Mouse (Mus musculus) sigmoid colon, adult 10 weeks (tissue): ENCODE measurements around the gene Abhd8. TPM values are rescaled to one million over a fixed set of nuclear protein-coding genes. Genes with fewer than 3 reads are reported as not detected.

Experiments
- polyA plus RNA-seq: library from polyadenylated mRNA; stranded (reverse); fragments of 350-450 nt; fragmentation: Illumina TruSeq; extraction: RNeasy Lipid Tissue Mini Kit (QIAGEN cat#74804); gene quantifications from one replicate; pipeline ENCODE4 v1.2.3, GENCODE M21; 2014; ENCODE audit warnings: low read depth, low replicate concordance

The Abhd8 gene
- polyA plus RNA-seq: 0.32 TPM

DNA sequence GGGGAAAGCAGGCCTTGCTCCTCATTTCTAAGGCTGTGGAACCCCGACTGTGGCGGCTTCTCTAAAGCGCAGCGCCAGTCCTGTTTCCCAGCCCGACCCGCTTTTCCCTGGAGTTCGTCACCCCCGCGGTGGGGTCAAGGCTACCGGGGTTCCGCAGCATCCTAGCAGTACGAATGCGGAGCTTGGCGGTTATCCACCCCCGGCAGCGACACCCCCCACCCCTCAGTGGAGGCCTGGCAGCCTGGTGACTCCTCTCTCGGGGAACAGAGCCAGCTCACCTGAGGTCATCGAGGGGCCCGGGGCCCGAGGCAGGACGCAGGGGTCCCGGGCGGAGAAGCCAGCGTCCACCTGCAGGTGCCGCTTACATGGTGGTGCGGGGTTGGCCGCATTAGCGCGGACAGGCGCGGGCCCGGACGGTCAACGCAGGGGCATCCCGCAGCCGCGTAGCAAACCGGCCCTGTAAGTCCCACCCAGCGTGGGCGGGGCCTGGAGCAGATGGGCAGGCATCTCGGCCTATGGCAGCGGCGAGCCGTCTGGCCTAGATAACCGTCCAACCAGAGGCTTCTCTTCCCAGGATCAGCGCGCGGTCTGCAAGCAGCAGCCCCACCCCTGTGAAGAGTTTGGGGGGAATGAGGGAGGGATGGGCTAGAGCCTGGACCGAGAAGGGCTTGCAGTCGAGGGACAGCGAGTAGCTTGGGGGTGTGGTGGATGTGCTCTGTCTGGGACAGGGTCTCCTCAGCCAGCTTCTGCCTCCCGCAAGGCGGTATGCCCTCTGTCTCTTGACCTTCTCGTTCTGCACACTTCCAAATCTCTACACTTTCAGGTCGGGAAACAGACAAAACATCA is at the start of gene Abhd8:
Gene Abhd8 (minus strand): TSS at position 468 of the 846 bp plus-strand sequence.

DNA sequence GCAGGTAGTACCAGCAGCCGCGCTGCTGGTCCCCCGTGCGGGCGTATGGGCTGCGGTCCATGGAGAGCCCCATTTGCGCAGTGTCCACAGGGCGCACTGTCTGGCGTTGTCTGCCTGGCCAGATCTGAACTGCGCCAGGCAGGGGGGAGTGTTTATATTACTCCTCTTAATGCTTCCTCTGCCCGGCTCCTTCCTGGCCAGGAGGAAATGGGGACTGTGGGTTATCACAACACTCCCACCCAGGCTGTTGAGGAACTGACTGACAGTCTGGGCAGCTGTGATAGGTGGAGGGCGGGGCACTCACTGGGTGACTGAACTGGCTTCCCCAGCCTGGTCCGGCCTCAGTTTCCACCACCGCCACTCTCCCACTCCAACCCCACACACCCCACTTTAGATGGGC is 48.2 kb upstream of the Abhd8 start, which contains the start of gene Plvap:
Gene Plvap (minus strand): TSS at position 109 of the 400 bp plus-strand sequence.

DNA sequence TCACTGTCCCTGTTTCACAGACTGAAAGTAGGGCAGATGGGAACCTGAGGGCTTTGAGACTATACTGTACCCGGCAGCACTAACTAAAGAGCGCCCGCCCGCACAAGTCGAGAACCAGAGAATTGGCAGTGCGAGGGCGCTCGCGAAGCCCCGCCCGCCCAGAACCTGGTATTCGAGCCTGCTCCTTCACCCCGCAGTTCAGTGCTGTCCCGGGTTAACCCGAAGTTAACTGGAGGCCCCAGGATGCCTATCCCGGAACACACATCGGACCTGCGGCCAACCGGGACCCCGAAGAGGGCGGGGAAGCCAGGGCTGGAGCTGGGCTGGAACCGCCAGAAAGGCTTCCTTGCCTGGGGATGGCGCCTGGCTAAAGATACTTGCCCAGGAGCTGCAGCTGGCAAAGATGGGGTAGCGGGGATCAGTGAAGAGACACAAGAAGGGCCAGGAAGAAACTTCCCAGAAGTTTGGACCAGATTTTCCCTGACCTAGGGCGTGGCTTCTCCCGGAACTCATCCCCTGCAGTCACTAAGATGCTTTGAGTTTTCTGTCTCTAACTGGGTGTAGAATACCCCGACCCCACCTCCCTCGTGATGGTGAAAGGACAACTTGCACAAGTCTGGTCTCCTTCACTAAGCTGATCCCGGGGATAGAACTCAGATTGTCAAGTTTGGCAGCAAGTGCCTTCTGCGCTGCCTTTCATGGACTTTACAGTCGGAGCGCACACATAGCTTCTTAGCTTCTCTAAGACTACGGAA is 24.4 kb upstream of the Abhd8 start, which contains the start of gene Gtpbp3:
Gene Gtpbp3 (plus strand): TSS at position 413 of the 755 bp plus-strand sequence.

DNA sequence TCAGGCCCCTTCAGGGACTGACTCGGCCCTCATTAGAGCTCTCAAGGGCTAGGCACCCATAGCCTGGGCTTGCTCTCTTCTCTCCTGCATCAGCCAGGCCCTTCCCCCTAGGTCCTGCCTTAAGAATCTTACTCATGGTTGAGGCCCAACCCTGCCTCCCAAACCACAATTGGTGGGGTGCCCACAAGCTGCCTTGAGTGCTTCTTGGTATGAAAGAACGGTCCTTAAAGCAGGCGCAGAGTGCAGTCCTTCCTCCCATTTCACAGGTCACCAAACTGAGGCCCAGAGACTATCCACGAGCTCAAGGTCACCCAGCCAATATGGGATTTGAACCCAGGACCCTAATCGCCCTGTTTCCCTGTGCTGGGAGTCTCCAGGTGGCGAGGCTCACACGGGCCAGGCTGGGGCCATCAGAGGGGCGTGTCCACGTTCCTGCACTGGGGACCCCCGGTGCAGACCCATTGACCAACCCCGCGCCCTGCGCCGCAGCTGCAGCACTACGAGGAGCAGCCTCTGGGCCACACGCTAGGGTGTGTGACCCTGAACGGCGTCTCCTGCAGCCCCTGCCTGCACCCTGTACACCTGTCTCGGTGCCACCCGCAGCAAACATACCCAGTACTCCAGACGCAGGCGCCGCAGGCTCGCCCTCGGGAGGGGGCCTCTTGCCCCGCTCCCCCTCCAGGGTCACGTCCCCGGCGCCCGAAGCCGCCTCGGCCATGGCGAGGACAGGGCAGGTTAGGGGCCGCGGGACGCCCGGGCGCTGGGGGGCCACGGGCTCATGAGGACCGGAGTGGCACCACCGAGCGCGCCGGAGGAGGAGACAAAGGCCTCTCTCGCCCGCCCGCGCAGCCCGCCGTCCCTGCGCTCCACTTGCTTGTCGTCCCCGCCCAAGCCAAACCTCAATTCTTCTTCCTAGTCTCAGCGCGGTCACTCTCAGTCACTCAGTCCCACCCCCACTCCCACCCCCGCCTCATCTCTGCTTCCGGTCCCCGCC is 22.0 kb upstream of the Abhd8 start, which contains the start of gene Ano8:
Gene Ano8 (minus strand): TSS at position 822 of the 994 bp plus-strand sequence.

DNA sequence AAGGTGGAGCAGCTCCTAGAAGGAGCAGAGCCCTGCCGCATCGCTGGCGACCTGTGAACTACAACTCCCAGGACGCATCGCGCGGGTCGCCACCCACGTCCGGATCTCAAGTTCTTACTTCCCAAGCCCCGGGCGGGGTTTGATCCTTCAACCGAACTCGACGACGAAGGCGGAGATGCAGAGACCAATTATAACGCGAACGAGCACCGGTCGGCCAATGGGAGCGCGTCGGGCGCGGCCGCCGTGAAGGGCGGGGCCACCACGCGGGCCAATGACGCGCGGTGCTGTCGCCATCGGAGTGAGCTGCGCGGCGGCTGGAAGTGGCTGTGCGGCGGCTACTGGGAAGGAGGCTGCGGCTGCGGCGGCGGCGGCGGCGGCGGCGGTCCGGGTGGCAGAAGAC is 5.5 kb upstream of the Abhd8 start, which contains the start of gene Dda1:
Gene Dda1 (plus strand): TSS at position 284 of the 400 bp plus-strand sequence.

DNA sequence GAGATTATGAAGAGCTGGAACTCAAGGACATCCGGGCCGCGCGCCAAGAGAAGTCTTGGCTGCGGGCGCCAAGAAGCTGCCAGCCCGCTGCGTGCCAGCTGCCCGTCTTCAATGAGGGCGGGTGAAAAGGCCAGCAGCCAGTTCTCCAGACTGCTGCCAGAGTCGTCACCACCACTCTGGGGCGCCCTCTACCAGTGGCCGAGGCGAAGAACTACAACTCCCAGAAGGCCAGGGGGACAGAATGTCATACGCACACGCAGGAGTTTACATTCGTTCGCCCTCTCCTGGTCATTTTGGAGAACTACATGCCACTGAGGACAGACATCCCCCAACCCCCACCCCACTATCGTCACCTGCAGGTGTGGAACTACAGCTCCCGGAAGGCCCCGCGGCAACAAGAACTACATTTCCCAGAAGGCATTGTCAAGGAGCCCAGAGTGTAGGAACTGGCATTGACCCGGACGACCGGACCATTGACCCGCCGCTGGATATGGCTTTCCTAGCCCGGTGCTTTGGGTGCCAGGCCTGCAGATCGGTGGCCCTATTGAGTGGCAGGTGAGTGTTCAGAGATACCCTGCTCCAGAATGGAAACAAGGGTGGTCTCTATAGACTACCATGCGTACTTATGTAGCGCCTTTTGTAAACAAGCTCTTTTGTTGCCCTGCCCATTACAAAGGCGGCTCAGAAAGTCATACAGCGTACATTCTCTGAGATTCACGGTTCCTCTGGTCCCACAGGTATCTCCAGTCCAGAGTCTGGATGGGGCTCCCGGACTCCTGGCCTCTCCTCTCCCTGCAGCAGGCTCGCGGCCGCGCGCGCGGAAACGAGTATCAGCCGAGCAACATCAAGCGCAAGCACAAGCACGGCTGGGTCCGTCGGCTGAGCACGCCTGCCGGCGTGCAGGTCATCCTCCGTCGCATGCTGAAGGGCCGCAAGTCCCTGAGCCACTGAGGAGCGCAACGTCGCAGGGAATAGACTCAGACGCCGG is 1.4 kb upstream of the Abhd8 start, which contains the start of gene Mrpl34:
Gene Mrpl34 (plus strand): TSS at position 447 of the 988 bp plus-strand sequence.

Other genes with a start within 250 kb of the Abhd8 start
- 3.0 TPM for gene Myo9b, start 190.9 kb downstream of the Abhd8 start, polyA plus RNA-seq
- gene Haus8, start 190.7 kb downstream of the Abhd8 start, polyA plus RNA-seq: 5.1 TPM
- gene Use1, start 96.8 kb downstream of the Abhd8 start, polyA plus RNA-seq: 3.3 TPM
- gene Ocel1, start 92.4 kb downstream of the Abhd8 start, polyA plus RNA-seq: 4.4 TPM
- 3.3 TPM for gene Nr2f6, start 81.7 kb downstream of the Abhd8 start, polyA plus RNA-seq
- 1.1 TPM for gene Ushbp1, start 67.9 kb downstream of the Abhd8 start, polyA plus RNA-seq
- 9.8 TPM for gene Babam1, start 66.8 kb downstream of the Abhd8 start, polyA plus RNA-seq
- 1.8 TPM for gene Ankle1, start 57.6 kb downstream of the Abhd8 start, polyA plus RNA-seq
- 8.3 TPM for gene Mrpl34, start 1.3 kb upstream of the Abhd8 start, polyA plus RNA-seq
- gene Dda1, start 5.5 kb upstream of the Abhd8 start, polyA plus RNA-seq: 2.8 TPM
- gene Ano8, start 22.3 kb upstream of the Abhd8 start, polyA plus RNA-seq: 2.6 TPM
- gene Gtpbp3, start 24.4 kb upstream of the Abhd8 start, polyA plus RNA-seq: 2.2 TPM
- 2.2 TPM for gene Plvap, start 48.1 kb upstream of the Abhd8 start, polyA plus RNA-seq
- not detected for gene Ccdc194, start 62.1 kb upstream of the Abhd8 start, polyA plus RNA-seq
- gene Bst2, start 73.8 kb upstream of the Abhd8 start, polyA plus RNA-seq: 1.5 TPM
- gene Mvb12a, start 79.3 kb upstream of the Abhd8 start, polyA plus RNA-seq: 3.3 TPM
- gene Tmem221, start 95.2 kb upstream of the Abhd8 start, polyA plus RNA-seq: not detected
- gene Nxnl1, start 102.9 kb upstream of the Abhd8 start, polyA plus RNA-seq: not detected
- 2.5 TPM for gene Slc27a1, start 105.2 kb upstream of the Abhd8 start, polyA plus RNA-seq
- gene Pgls, start 128.5 kb upstream of the Abhd8 start, polyA plus RNA-seq: 0.76 TPM
- 1.0 TPM for gene Fam129c, start 134.0 kb upstream of the Abhd8 start, polyA plus RNA-seq
- gene Colgalt1, start 147.3 kb upstream of the Abhd8 start, polyA plus RNA-seq: 44.9 TPM
- gene Unc13a, start 208.1 kb upstream of the Abhd8 start, polyA plus RNA-seq: 0.35 TPM
- not detected for gene Jak3, start 212.6 kb upstream of the Abhd8 start, polyA plus RNA-seq
- gene Insl3, start 225.6 kb upstream of the Abhd8 start, polyA plus RNA-seq: not detected
- 169 TPM for gene B3gnt3, start 238.1 kb upstream of the Abhd8 start, polyA plus RNA-seq